Mouse (Mus musculus): Measurements from ENCODE around the gene Hck. TPM values are rescaled to one million over a fixed set of nuclear protein-coding genes. Genes with fewer than 3 reads are reported as not detected.
A peak's percentile ranks its signal among the peaks of the same experiment; 100 is the strongest.

The Hck gene
- polyA plus RNA-seq, 1 experiment, result 2.4 TPM

- H3K9me3 ChIP-seq (replicated peaks; ENCODE audit: control insufficient read depth, insufficient read depth, low read length, poor library complexity, severe bottlenecking), result no peaks in the 10 kb centered on the region
- no peaks in the 10 kb centered on the region for H3K36me3 ChIP-seq (ENCODE audit: control insufficient read depth, insufficient read depth, low read length, poor library complexity, severe bottlenecking)
- TF ChIP-seq POLR2A (IDR thresholded peaks at IDR 0.05; ENCODE audit: insufficient read depth, low read length) (no peak), EP300 (IDR thresholded peaks at IDR 0.05; ENCODE audit: insufficient read depth, low read depth, low read length) (no peak), CTCF (IDR thresholded peaks at IDR 0.05; ENCODE audit: low read depth, low read length) (no peak)
- no peak overlapping the region for H3K27ac ChIP-seq (ENCODE audit: insufficient read depth, low read length)
- H3K4me3 ChIP-seq (ENCODE audit: low read depth, low read length), result no peak overlapping the region
- H3K27me3 ChIP-seq (ENCODE audit: control insufficient read depth, insufficient read depth, low read length, poor library complexity, severe bottlenecking), result no peaks in the 10 kb centered on the region
- H3K9ac ChIP-seq (ENCODE audit: low read depth, poor library complexity, severe bottlenecking), result no peak overlapping the region
- H3K4me1 ChIP-seq (ENCODE audit: control insufficient read depth, insufficient read depth, low read length), result no peaks in the 10 kb centered on the region
Measured at GRCm38 (mm10) chr2:153139158-153139557, 30.9 kb downstream of the Hck start.

DNA sequence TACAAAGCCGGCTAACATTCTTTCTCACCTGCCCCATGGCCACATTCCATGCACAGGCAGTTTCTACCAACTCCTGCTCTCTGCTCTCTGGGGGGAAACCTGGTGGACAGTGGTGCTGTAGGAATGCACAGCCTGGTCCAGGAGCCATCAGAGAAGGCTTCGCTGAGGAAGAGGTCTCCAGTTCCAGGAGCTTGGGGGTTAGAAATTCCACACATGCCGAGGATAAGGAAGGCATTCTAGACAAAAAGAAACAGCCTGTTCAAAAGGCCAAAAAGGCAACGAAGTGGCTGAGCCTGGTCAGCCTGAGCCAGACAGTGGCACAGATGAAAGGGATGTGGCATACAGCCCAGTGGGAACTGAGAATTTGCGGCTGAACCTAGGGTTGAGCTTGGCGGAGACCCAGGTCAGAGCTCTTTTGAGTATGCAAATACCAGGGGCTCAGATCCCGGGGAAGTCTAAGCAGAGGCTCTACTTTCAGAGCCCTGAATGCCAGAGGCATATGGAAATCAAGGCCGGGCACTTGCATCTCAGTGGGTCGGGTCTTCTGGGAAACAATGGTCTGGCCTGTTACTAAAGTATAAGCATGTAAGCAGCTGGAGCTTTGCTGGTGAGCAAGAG is 31.8 kb downstream of the Hck start:
- Histone ChIP-seq H3K36me3 (ENCODE audit: control insufficient read depth, insufficient read depth, low read length, poor library complexity, severe bottlenecking) (no peaks in the 10 kb centered on the region), H3K9me3 (replicated peaks; ENCODE audit: control insufficient read depth, insufficient read depth, low read length, poor library complexity, severe bottlenecking) (no peaks in the 10 kb centered on the region), H3K4me3 (ENCODE audit: low read depth, low read length) (no peak overlapping the region), H3K27me3 (ENCODE audit: control insufficient read depth, insufficient read depth, low read length, poor library complexity, severe bottlenecking) (no peaks in the 10 kb centered on the region), H3K9ac (ENCODE audit: low read depth, poor library complexity, severe bottlenecking) (no peak overlapping the region), H3K27ac (ENCODE audit: insufficient read depth, low read length) (no peak overlapping the region), H3K4me1 (ENCODE audit: control insufficient read depth, insufficient read depth, low read length) (no peaks in the 10 kb centered on the region)
- no peak for TF ChIP-seq CTCF (IDR thresholded peaks at IDR 0.05; ENCODE audit: low read depth, low read length)
- no peak for TF ChIP-seq POLR2A (IDR thresholded peaks at IDR 0.05; ENCODE audit: insufficient read depth, low read length)
- no peak for TF ChIP-seq EP300 (IDR thresholded peaks at IDR 0.05; ENCODE audit: insufficient read depth, low read depth, low read length)

GRCm38 (mm10) chr2:153142620-153143199 is 34.4 kb downstream of the Hck start:
- Histone ChIP-seq H3K27me3 (ENCODE audit: control insufficient read depth, insufficient read depth, low read length, poor library complexity, severe bottlenecking) (no peaks in the 10 kb centered on the region), H3K4me3 (ENCODE audit: low read depth, low read length) (no peak overlapping the region), H3K27ac (ENCODE audit: insufficient read depth, low read length) (no peak overlapping the region), H3K4me1 (ENCODE audit: control insufficient read depth, insufficient read depth, low read length) (no peaks in the 10 kb centered on the region), H3K36me3 (ENCODE audit: control insufficient read depth, insufficient read depth, low read length, poor library complexity, severe bottlenecking) (no peaks in the 10 kb centered on the region), H3K9me3 (replicated peaks; ENCODE audit: control insufficient read depth, insufficient read depth, low read length, poor library complexity, severe bottlenecking) (no peaks in the 10 kb centered on the region), H3K9ac (ENCODE audit: low read depth, poor library complexity, severe bottlenecking) (no peak overlapping the region)
- TF ChIP-seq POLR2A (IDR thresholded peaks at IDR 0.05; ENCODE audit: insufficient read depth, low read length) (no peak), EP300 (IDR thresholded peaks at IDR 0.05; ENCODE audit: insufficient read depth, low read depth, low read length) (no peak), CTCF (IDR thresholded peaks at IDR 0.05; ENCODE audit: low read depth, low read length) (peak; percentile 28)

DNA sequence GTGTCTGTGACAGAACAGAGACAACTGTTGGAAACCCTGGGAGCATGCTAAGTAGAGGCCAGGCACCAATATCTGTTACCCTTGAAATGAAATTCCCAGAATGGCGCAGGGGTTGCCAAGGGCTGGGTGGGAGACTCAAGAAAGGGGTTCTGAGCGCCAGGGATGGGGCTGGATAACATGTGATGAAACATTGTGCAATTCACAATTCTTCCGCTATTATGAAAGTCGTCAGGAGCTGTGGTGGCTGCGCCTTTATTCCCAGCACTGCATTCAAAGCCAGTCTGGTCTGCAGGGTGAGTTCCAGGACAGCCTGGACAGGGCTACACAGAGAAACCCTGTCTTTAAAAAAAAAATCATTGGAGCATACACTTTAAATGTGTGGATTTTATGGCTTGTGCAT is 37.1 kb downstream of the Hck start:
- Histone ChIP-seq H3K27ac (ENCODE audit: insufficient read depth, low read length) (no peak overlapping the region), H3K27me3 (ENCODE audit: control insufficient read depth, insufficient read depth, low read length, poor library complexity, severe bottlenecking) (no peaks in the 10 kb centered on the region), H3K9me3 (replicated peaks; ENCODE audit: control insufficient read depth, insufficient read depth, low read length, poor library complexity, severe bottlenecking) (no peaks in the 10 kb centered on the region), H3K36me3 (ENCODE audit: control insufficient read depth, insufficient read depth, low read length, poor library complexity, severe bottlenecking) (no peaks in the 10 kb centered on the region), H3K4me3 (ENCODE audit: low read depth, low read length) (no peak overlapping the region), H3K4me1 (ENCODE audit: control insufficient read depth, insufficient read depth, low read length) (no peaks in the 10 kb centered on the region), H3K9ac (ENCODE audit: low read depth, poor library complexity, severe bottlenecking) (no peak overlapping the region)
- no peak for TF ChIP-seq EP300 (IDR thresholded peaks at IDR 0.05; ENCODE audit: insufficient read depth, low read depth, low read length)
- TF ChIP-seq CTCF (IDR thresholded peaks at IDR 0.05; ENCODE audit: low read depth, low read length), result no peak
- TF ChIP-seq POLR2A (IDR thresholded peaks at IDR 0.05; ENCODE audit: insufficient read depth, low read length), result no peak

- Histone ChIP-seq H3K4me3 (ENCODE audit: low read depth, low read length) (no peak overlapping the region), H3K9ac (ENCODE audit: low read depth, poor library complexity, severe bottlenecking) (no peak overlapping the region), H3K9me3 (replicated peaks; ENCODE audit: control insufficient read depth, insufficient read depth, low read length, poor library complexity, severe bottlenecking) (no peaks in the 10 kb centered on the region), H3K27ac (ENCODE audit: insufficient read depth, low read length) (no peak overlapping the region), H3K27me3 (ENCODE audit: control insufficient read depth, insufficient read depth, low read length, poor library complexity, severe bottlenecking) (no peaks in the 10 kb centered on the region), H3K36me3 (ENCODE audit: control insufficient read depth, insufficient read depth, low read length, poor library complexity, severe bottlenecking) (no peaks in the 10 kb centered on the region), H3K4me1 (ENCODE audit: control insufficient read depth, insufficient read depth, low read length) (no peaks in the 10 kb centered on the region)
- TF ChIP-seq POLR2A (IDR thresholded peaks at IDR 0.05; ENCODE audit: insufficient read depth, low read length) (no peak), CTCF (IDR thresholded peaks at IDR 0.05; ENCODE audit: low read depth, low read length) (no peak), EP300 (IDR thresholded peaks at IDR 0.05; ENCODE audit: insufficient read depth, low read depth, low read length) (no peak)
Measured at GRCm38 (mm10) chr2:153147236-153147635, 39.0 kb downstream of the Hck start.

DNA sequence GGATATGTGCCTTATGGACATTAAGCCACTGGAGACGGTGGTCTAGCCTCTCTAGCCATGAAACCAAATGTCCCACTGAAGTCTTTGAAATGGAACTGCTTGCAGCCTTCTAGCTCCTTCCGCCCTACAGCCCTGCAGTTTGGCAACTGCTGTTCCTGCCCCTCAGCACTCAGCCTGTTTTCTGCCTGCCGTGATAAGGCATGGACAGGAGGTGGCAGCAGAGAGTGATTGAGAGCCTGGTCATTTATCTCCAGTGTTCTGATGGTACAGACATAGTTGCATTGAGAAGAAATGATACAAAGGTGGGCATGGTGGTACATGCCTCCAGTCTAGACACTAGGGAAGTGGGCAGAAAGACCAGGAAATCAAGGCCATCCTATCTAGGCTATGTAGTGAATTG is 39.4 kb downstream of the Hck start:
- TF ChIP-seq CTCF (IDR thresholded peaks at IDR 0.05; ENCODE audit: low read depth, low read length), result peak; percentile 78
- no peak for TF ChIP-seq EP300 (IDR thresholded peaks at IDR 0.05; ENCODE audit: insufficient read depth, low read depth, low read length)
- no peak overlapping the region for H3K27ac ChIP-seq (ENCODE audit: insufficient read depth, low read length)
- no peak overlapping the region for H3K9ac ChIP-seq (ENCODE audit: low read depth, poor library complexity, severe bottlenecking)
- no peak overlapping the region for H3K4me3 ChIP-seq (ENCODE audit: low read depth, low read length)
- H3K4me1 ChIP-seq (ENCODE audit: control insufficient read depth, insufficient read depth, low read length), result no peaks in the 10 kb centered on the region
- H3K27me3 ChIP-seq (ENCODE audit: control insufficient read depth, insufficient read depth, low read length, poor library complexity, severe bottlenecking), result no peaks in the 10 kb centered on the region
- no peaks in the 10 kb centered on the region for H3K9me3 ChIP-seq (replicated peaks; ENCODE audit: control insufficient read depth, insufficient read depth, low read length, poor library complexity, severe bottlenecking)
- H3K36me3 ChIP-seq (ENCODE audit: control insufficient read depth, insufficient read depth, low read length, poor library complexity, severe bottlenecking), result no peaks in the 10 kb centered on the region
